Mouse (Mus musculus) cortical plate, adult 2 months (tissue): ENCODE measurements around the gene Insr.
"Not testable (repeated sequence)": the region's sequence is repeated elsewhere in the genome, so short reads cannot be mapped to it uniquely, and the experiment has no call there.

Source experiments
- CTCF ChIP-seq: fragments of 200-500 bp; IDR thresholded peaks from 2 replicates; pipeline ENCODE4 v1.5.1; 2011; ENCODE audit warnings: mild to moderate bottlenecking, control low read depth, low read length; ENCODE audit not compliant: insufficient read depth; ENCODE audit errors: extremely low read depth
- POLR2A ChIP-seq: fragments of 200-500 bp; IDR thresholded peaks from 2 replicates; pipeline ENCODE4 v1.6.1; 2011; ENCODE audit warnings: mild to moderate bottlenecking, low read length, control low read depth; ENCODE audit not compliant: insufficient read depth; ENCODE audit errors: extremely low read depth

- TF ChIP-seq CTCF, POLR2A: not testable (repeated sequence)
Observed at GRCm38 (mm10) chr8:3194297-3194696, 85.1 kb downstream of the Insr start.
